Mouse (Mus musculus) heart, postnatal 0 days (tissue): ENCODE data around the gene Slc7a5.

Experiments used
- CTCF ChIP-seq: IDR thresholded peaks from 2 replicates; pipeline ENCODE4 v1.5.1; 2016; ENCODE audit warnings: antibody characterized with exemption, control low read depth, low read depth
- EP300 ChIP-seq: IDR thresholded peaks from 2 replicates; pipeline ENCODE4 v1.6.1; 2016; ENCODE audit warnings: antibody characterized with exemption, low read depth

GRCm38 (mm10) chr8:121847987-121848386 lies 59.5 kb downstream of the Slc7a5 start:
- TF ChIP-seq CTCF (no peak), EP300 (no peak)
